Mouse (Mus musculus) liver, embryonic 14.5 days (tissue): ENCODE results near the gene Armh3. TPM values are rescaled to one million over a fixed set of nuclear protein-coding genes. Genes with fewer than 3 reads are reported as not detected.
A peak's percentile ranks its signal among the peaks of the same experiment; 100 is the strongest.
"Not testable (repeated sequence)": the region's sequence is repeated elsewhere in the genome, so short reads cannot be mapped to it uniquely, and the experiment has no call there.

Experiments used
- ATAC-seq: fragments of 200-750 bp; cut with Nextera tagmentation; 2 replicates; pipeline ENCODE4 v1.8.0; 2017; ENCODE audit warnings: moderate number of reproducible peaks, mild to moderate bottlenecking, moderate library complexity; ENCODE audit not compliant: insufficient read depth
- DNase-seq, 3 experiments: peaks; one replicate each; pipeline ENCODE4 v3.0.0-alpha.2; 2012 to 2013; ENCODE audit warnings: low read depth in 3 of 3, low spot score in 3 of 3
- H3K27ac ChIP-seq: fragments of 300-500 bp; sonication (generic); 2 replicates; pipeline ENCODE4 v1.5.1; 2014; ENCODE audit warnings: moderate library complexity, mild to moderate bottlenecking, control low read depth, inconsistent platforms
- H3K27me3 ChIP-seq: fragments of 300-500 bp; sonication (generic); 2 replicates; pipeline ENCODE4 v1.6.1; 2014; ENCODE audit warnings: mild to moderate bottlenecking, low read length, moderate library complexity; ENCODE audit not compliant: control insufficient read depth, insufficient read depth
- H3K36me3 ChIP-seq: fragments of 300-500 bp; sonication (generic); replicated peaks from 2 replicates; pipeline ENCODE4 v1.6.1; 2014; ENCODE audit warnings: low read depth; ENCODE audit not compliant: control insufficient read depth, insufficient read depth
- H3K4me1 ChIP-seq, 2 experiments: fragments of 200-500 bp in 1 of 2; fragments of 300-500 bp in 1 of 2; sonication (generic) in 1 of 2; replicated peaks; 2 replicates each; pipeline ENCODE4 v1.6.1; 2012 to 2014; ENCODE audit warnings: antibody characterized with exemption in 1 of 2, inconsistent platforms in 1 of 2, low read length in 1 of 2; ENCODE audit not compliant: control insufficient read depth in 2 of 2, insufficient read depth in 2 of 2
- H3K4me2 ChIP-seq: fragments of 300-500 bp; sonication (generic); 2 replicates; pipeline ENCODE4 v1.6.1; 2014; ENCODE audit warnings: low read depth, mild to moderate bottlenecking, control low read depth, moderate library complexity
- H3K4me3 ChIP-seq, 2 experiments: fragments of 200-500 bp in 1 of 2; fragments of 300-500 bp in 1 of 2; sonication (generic) in 1 of 2; 2 replicates each; pipeline ENCODE4 v1.5.1; 2012 to 2014; ENCODE audit warnings: low read depth in 2 of 2, low read length in 2 of 2, mild to moderate bottlenecking in 2 of 2, control low read depth in 1 of 2, inconsistent platforms in 1 of 2, moderate library complexity in 1 of 2; ENCODE audit not compliant: insufficient read depth in 1 of 2
- H3K9ac ChIP-seq: fragments of 300-500 bp; sonication (generic); replicated peaks from 2 replicates; pipeline ENCODE4 v1.6.1; 2014; ENCODE audit warnings: mild to moderate bottlenecking, control low read depth, moderate library complexity
- H3K9me3 ChIP-seq: fragments of 300-500 bp; sonication (generic); 2 replicates; pipeline ENCODE4 v1.6.1; 2016; ENCODE audit warnings: low read length, mixed read lengths; ENCODE audit not compliant: control insufficient read depth
- CTCF ChIP-seq: IDR thresholded peaks from 2 replicates; pipeline ENCODE4 v1.5.1; 2016; ENCODE audit warnings: antibody characterized with exemption, low read depth, control low read depth
- EP300 ChIP-seq: IDR thresholded peaks from 2 replicates; pipeline ENCODE4 v1.6.1; 2016; ENCODE audit warnings: antibody characterized with exemption, low read depth
- WGBS: fragments of 180-500 bp; shearing (Covaris S2); extraction: QIAGEN DNeasy Blood & Tissue Kit; methylation state at CpG from one replicate; pipeline ENCODE4 v1.1.7; 2014; ENCODE audit not compliant: insufficient replicate concordance; 5-methylcytosine and 5-hydroxymethylcytosine counted together
- polyA plus RNA-seq, 2 experiments: library from polyadenylated mRNA; depleted of rRNA in 1 of 2; stranded (reverse) in 1 of 2; unstranded in 1 of 2; fragments of >200 nt; fragmentation: Nextera tagmentation in 1 of 2; extraction: Ambion mirVana in 1 of 2; gene quantifications; 2 replicates each; pipeline versions ENCODE4 v1.2.1 to v1.2.3; 2012 to 2014

The Armh3 gene
- polyA plus RNA-seq, 2 experiments, result 2.2 to 2.8 TPM

GRCm38 (mm10) chr19:45812673-45813252, 185.5 kb downstream of the Armh3 start:
- Histone ChIP-seq H3K4me1 (peaks cover 0 to 4% of the 10 kb centered on the region in 2 experiments; a peak in 1 of 4 replicates), H3K9ac (no peak overlapping the region), H3K9me3 (no peaks in the 10 kb centered on the region), H3K4me3 (peak overlapping the region in 1 of 2 experiments; percentile 21; a peak in 1 of 4 replicates), H3K36me3 (no peaks in the 10 kb centered on the region), H3K4me2 (peak overlapping the region; percentile 63), H3K27me3 (peaks cover 31% of the 10 kb centered on the region), H3K27ac (no peak overlapping the region)
- WGBS, result 18% methylated on average over 8 of the region's 8 CpGs
- DNase-seq (no peak), ATAC-seq (no peak)
- TF ChIP-seq CTCF (no peak), EP300 (no peak)

- Histone ChIP-seq H3K36me3 (no peaks in the 10 kb centered on the region), H3K9ac (no peak overlapping the region), H3K4me2 (peak overlapping the region; percentile 63), H3K27ac (no peak overlapping the region), H3K27me3 (peaks cover 31% of the 10 kb centered on the region), H3K4me1 (peaks cover 0 to 4% of the 10 kb centered on the region in 2 experiments; a peak in 1 of 4 replicates), H3K4me3 (peak overlapping the region in 1 of 2 experiments; percentile 21; a peak in 1 of 4 replicates), H3K9me3 (no peaks in the 10 kb centered on the region)
- no peak for TF ChIP-seq CTCF
- no peak for TF ChIP-seq EP300
- DNase-seq (peak in 2 of 3 experiments; percentile 24 to 46), ATAC-seq (peak; percentile 55; the same call in 1 of the 2 replicates)
- WGBS, result 2% methylated on average over 16 of the region's 16 CpGs
Observed at GRCm38 (mm10) chr19:45812115-45812514, 186.2 kb downstream of the Armh3 start.

- Histone ChIP-seq H3K9me3 (no peaks in the 10 kb centered on the region), H3K36me3 (no peaks in the 10 kb centered on the region), H3K9ac (no peak overlapping the region), H3K27me3 (peaks cover 26% of the 10 kb centered on the region), H3K4me2 (no peak overlapping the region), H3K27ac (no peak overlapping the region), H3K4me3 (no peak overlapping the region), H3K4me1 (peaks cover 0 to 4% of the 10 kb centered on the region in 2 experiments; a peak in 1 of 4 replicates)
- ATAC-seq, result no peak
- no peak for DNase-seq
- no peak for TF ChIP-seq CTCF
- 57% methylated on average over 12 of the region's 12 CpGs for WGBS
Observed at GRCm38 (mm10) chr19:45811028-45811674, 187.1 kb downstream of the Armh3 start.

GRCm38 (mm10) chr19:45807732-45808131, 190.6 kb downstream of the Armh3 start:
- Histone ChIP-seq H3K4me2 (no peak overlapping the region), H3K27me3 (peaks cover 3% of the 10 kb centered on the region; the same call in 1 of the 2 replicates), H3K9me3 (no peaks in the 10 kb centered on the region), H3K9ac (no peak overlapping the region), H3K27ac (no peak overlapping the region), H3K36me3 (no peaks in the 10 kb centered on the region), H3K4me3 (no peak overlapping the region), H3K4me1 (peaks cover 12 to 25% of the 10 kb centered on the region in 2 experiments)
- TF ChIP-seq CTCF (no peak), EP300 (no peak)
- 68% methylated on average over 4 of the region's 4 CpGs for WGBS
- no peak for DNase-seq
- ATAC-seq, result no peak

GRCm38 (mm10) chr19:45805817-45806216, 192.5 kb downstream of the Armh3 start:
- H3K4me1 ChIP-seq, result peaks cover 19 to 29% of the 10 kb centered on the region in 2 experiments
- not testable (repeated sequence) for H3K27ac ChIP-seq, H3K9ac ChIP-seq, H3K4me2 ChIP-seq, H3K36me3 ChIP-seq, DNase-seq, H3K4me3 ChIP-seq, H3K9me3 ChIP-seq, ATAC-seq, H3K27me3 ChIP-seq
- 78% methylated on average over 6 of the region's 6 CpGs for WGBS
